Mouse (Mus musculus): ENCODE measurements around the gene Mbd6.

The Mbd6 gene

DNA sequence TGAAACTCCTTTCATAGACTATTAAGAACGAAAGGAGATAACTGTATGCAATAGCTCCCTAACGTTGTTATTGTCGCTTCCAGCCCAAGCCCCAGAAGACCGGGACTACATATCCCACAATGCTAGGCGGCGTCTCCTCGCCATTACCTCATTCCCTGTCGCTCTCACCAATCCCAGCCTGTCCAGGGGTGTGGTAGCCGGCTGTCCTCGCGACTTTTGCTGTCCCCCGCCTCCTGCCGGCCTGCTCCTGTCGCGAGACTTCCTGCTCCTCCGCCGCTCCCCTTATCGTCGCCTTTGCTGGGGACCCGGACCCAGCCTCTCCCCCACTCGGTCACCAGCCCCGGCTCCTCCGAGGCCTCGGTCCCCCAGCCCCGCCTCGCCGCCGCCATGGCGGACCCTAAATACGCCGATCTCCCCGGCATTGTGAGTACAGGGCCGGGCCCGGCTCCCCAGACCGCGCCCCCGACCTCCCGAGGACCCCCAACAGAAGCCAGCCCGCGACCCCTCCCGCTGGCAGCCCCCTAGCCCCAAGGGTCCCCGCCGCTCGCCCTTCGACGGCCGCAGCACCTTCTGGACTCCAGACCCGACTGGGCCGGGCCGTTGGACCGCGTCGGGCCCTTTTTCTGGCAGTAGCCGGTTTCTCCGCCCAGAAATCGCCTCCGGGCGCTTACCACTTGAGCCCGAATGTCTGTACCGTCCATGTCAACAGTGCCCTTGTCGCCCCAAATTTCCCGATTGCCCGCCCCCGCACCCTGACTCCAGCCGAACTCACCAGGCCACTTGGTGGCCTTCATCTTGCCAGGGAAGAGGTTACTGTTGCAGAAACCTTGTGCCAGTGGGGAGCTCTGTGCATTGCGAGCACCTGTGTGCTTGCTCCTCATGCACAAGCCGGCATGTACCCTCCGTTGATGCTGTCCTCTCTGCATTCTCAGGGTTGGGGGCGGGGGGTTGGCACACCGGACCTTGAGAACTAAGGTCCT is 22.4 kb downstream of the Mbd6 start, which contains the start of gene Dctn2:
Gene Dctn2, plus strand, starts transcription at position 257 of the 980 bp plus-strand sequence.
- DNase-seq (ENCODE audit: extremely low read depth, insufficient read length, low spot score): peak; percentile 92

DNA sequence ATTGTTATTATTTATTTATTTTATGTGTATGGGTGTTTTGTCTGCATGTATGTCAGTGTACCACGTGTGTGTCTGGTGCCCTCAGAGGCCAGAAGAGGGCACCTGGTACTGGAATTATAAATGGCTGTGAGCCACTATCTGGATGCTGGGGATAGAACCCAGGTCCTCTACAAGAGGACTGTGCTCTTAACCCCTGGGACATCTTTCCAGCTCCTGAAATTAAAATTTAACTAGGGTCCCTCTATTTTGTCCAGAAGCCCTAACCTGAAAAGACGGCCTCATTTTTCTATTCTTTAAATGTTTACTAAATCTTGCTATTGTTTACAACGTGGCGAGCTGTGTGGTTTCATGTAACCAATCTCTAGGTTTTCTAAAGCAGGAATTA is 23.1 kb downstream of the Mbd6 start:
- DNase-seq (ENCODE audit: extremely low read depth, insufficient read length, low spot score): no peak

DNA sequence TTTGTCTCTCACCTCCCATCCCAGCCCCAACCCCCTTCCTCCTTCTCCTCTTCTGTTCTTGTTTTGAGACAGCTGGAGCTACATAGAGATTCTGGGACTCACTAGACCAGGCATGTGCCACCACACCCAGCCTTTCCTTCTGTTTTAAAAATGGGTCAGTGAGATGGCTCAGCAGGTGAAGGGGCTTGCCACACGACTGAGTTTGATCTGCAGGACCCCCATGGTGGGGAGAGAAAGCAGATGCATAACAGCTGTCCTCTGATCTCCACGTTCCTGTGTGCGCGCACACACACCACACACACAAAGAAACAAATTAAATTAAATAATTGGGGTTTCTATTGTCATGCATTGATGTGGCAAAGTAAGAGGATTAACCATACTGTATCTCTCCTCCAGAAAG is 23.8 kb downstream of the Mbd6 start:
- DNase-seq (ENCODE audit: extremely low read depth, insufficient read length, low spot score): no peak

DNA sequence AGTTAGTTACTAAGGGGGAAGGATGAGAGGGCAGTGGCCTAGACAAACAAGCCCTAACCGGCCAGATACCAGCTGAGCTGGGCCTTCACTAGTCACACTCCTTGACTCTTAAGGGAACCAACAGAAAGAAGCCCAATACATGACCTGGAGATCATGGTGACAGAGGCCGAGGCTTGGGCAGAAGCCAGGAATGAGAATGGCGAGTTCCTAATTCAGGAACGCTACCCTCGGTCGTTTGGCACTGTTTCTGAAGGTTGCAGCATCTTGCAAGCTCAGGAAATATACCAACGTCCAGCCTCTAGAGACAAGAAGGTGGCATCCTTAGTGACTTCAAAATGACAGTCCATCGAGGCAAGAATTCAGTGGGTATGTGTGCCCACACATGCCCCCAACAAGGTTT is 24.5 kb downstream of the Mbd6 start:
- DNase-seq (ENCODE audit: extremely low read depth, insufficient read length, low spot score): no peak

DNA sequence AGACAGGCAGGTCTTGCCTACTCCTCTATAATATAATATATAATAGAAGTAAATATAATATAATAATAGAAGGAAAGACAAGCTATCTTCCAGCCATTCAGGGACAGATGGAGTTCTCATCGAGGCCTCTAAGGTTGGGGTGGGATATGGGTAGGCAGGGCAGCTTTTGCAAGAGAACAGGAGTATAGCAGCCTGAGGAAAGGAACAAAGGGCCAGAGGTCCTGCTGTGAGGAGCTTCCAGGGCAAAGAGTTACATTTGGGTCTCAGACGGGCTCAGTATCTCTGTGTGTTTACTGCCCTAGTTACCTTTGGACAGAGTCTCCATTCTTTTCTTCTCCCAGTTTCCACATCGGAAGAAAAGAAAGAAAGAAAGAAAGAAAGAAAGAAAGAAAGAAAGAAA is 25.2 kb downstream of the Mbd6 start:
- no peak for DNase-seq (ENCODE audit: extremely low read depth, insufficient read length, low spot score)

DNA sequence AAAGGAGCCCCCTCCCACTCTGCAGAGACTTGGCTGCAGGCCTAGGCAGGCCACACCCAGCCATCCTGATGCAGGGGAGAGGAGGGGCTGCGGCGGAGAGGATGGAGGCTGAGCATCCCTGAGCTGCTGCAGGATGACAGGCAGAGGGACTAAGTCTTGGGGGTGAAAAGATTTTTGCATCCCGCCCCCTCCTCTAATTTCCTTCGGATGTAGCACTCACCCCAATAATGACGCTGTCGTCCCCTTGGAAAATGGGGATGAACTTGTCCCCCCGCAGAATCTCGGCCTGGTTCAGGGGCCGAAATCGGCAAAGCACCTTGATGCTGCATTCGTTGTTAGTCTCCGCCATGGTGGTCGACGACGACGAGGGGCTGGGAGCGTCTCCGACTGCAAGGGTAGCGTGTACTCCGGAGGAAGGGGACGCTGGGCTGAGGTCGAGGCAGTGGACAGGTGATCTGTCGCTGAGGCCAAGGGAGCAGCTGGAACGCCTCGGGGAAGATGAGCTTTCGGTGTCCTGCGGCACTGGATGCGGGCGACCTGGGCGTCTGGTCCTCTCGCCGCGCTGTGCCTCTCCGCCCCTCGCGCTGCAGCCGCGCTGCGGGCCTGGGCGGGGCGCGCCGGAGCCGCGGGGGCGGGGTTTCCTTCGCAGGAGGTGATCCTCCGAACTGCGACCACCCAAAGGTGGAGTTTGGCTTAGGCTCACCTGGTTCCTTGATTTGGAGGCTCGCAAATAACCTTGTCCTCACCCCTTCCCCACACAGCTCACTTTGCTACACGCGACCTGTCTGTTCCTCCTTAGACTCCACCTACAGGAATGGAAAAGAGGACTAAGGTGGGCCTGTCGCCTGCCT is 26.0 kb downstream of the Mbd6 start, which contains the start of gene Kif5a:
Gene Kif5a, minus strand, starts transcription at position 801 of the 851 bp plus-strand sequence.
- DNase-seq (ENCODE audit: extremely low read depth, insufficient read length, low spot score): no peak

DNA sequence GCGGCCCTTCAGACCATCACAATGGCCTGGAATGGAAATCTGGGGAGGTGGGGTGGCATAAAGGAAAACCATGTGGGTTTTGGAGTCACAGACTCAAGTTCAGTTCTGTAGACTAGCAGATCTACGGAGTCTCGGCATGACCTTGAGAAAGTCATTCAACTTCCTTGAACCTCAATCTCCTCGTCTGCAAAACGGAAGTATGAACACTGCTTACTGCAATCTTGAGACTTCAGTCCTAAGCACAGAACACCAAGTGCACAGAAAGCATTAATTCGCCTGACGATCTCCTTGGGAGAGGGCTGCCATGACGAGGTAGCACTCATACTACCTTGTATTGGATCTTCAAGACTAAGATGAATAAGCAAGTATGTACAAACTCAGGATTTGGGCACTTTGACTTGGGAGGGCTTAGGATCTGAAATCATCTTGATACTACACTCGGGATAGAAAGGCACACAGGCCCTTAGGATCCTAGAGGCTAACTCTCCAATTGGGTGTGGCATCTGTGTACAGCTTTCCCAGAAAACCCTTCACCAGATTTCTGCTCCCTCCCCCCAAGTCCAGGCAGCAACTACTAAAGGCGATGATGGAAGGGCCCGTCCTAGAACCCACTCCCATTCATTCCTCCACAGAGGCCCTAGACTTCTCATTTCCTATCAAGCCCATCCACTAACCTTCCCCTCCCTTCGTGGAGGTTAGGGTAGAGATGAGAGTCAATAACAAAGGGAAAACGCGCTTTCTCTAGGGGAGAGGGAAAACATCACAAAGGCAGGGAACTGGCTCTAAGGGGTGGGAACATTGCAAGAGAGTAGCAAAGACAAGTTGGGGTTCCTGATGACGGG is 26.9 kb downstream of the Mbd6 start:
- DNase-seq (ENCODE audit: extremely low read depth, insufficient read length, low spot score): no peak

DNA sequence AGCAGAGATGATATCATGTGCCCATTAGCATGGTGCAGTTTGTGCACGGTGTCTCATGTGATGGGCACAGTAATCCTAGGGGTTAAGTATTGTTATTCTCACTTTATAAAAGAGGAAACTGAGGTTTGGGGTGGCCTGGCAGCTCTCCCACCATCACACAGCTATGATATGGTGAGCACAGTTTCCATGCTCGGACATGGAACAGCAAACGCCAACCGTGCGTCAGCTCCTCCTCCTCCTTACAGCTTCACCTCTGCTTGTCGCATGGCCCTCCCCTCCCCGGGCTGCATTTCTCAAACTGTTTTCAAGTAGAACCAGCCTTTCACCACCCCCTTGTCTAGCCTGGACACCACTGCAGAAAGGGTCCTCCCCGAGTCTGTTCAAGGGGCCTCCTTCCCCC is 30.3 kb downstream of the Mbd6 start:
- DNase-seq (ENCODE audit: extremely low read depth, insufficient read length, low spot score): no peak

DNA sequence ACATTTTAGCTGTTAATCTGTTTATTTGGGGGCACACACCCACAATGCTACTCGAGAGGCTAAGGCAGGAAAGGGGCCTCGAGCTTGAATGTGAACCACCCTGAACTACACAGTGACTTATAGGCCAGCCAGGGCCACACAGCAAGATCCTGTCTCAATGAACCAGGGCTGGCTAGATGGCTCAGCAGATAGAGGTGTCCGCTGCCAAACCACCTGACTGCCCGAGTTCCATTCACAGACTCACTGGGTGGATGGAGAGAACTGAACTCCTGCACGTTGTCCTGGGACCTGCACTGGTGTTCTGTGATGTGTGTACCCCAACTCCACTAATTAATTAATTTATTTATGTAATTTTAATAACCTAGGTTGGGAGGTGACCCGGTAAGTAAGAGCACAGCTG is 31.0 kb downstream of the Mbd6 start:
- DNase-seq (ENCODE audit: extremely low read depth, insufficient read length, low spot score): no peak

DNA sequence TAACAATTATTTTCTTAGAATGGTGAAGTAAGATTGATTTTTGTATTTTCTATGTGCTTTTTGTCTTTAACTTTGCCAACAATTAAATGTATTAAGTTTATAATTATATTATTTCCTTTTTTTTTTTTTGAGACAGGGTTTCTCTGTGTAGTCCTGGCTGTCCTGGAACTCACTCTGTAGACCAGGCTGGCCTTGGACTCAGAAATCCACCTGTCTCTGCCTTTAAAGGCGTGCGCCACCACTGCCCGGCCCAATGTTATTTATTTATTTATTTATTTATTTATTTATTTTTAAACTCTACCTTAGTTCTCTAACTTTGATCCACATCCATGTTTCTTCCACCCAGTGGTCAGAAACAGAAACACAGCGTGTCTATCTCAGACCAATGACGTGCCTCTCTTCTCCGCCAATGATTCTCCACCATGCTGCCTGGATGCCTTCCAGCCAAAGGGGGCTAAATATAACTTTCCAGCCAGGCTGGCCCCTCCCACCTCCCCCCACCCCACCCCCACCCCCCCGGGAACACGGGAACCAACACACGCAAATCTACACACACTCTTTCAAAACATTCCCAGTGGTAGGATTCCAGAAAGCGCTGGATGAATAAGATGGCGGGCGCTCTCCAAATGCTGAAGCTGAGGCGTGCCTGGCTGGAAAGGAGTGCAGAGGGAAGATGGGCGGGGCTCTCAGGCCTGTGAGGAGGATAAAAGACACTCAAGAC is 33.0 kb downstream of the Mbd6 start:
- DNase-seq (ENCODE audit: extremely low read depth, insufficient read length, low spot score): no peak

DNA sequence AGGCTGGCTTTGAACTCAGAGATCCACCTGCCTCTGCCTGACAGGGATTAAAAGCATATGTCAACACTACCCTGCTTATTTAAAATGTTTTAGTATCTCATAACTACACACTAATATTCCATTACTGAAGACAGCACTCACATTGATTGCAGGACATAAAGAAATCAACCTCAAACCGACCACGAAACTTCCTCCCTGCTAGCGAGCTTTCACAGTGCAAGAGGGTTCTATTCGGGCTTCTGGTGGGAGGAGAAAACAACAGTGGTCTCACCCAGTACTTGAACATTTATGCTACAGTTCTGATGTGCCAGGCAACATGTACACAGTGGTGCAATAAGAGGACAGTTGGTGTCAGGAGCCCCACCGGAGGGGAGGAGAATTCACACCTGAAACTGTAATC is 38.0 kb downstream of the Mbd6 start:
- DNase-seq (ENCODE audit: extremely low read depth, insufficient read length, low spot score): no peak

DNA sequence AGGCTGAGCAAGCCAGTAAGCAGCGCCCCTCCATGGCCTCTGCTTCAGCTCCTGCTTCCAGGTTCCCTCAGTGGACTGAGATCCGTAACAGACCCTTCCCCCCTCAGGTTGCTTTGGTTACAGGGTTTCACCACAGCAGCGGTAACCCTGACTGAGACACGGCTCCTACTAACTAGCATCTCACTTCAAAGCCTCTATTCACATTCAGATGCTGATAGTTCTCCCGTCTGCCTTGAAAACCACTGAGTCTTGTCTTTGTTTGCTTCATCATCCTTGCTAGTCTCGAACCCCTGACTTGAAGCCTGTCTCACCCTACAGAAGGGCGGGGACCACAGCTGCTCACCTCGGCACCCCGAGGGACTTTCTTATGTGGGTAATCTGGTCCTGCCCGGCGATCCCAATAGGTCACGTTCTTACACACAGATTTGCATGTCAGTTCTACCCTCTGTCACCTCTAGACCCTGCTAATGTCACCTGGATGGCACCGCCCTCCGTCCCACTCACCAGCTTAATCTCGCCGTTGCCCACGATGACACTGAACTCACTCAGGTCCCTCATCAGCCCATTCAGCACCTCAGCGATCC is 50.5 kb downstream of the Mbd6 start:
- no peak for DNase-seq (ENCODE audit: extremely low read depth, insufficient read length, low spot score)

DNA sequence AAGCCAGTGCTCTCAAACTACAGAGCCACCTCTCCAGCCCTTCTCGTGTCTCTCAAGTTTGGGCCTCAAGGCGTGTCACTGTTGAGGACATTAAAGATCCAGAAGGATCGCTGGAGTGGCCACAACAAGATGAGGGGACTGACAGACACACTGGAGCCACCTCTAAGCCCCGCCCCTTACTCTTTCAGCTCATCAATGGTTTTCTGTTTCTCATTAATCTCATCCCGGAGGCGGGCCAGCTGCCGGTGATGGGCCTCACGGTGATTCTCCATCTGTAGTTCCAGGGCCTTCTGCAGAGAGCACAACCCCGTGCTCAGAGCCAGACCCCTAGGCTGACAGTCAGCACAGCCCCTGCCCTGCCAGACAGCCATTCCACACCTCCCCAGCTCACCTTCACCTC is 52.3 kb downstream of the Mbd6 start:
- DNase-seq (ENCODE audit: extremely low read depth, insufficient read length, low spot score): no peak

DNA sequence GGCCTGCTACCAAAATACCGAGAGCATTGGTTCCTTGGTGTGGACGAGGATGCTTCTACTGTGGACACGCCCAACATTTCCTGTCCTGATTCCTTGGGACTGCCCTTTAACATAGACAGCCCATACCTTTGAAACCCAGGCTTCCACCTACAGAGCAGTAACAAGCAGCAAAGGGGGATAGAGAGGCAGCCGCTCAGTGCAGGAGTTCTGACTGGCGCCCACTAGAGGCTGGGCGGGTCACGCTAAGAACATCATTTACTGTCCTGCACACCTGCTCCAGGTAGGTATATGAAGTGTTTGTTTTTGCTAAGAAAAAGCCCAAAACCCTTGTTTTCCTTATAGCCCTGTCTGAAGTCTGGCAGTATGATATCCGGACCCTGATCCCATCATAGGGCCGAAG is 55.7 kb downstream of the Mbd6 start:
- DNase-seq (ENCODE audit: extremely low read depth, insufficient read length, low spot score): no peak
